Mouse (Mus musculus) limb, embryonic 15.5 days (tissue): Measurements from ENCODE around the gene Catsperd. TPM values are rescaled to one million over a fixed set of nuclear protein-coding genes. Genes with fewer than 3 reads are reported as not detected.

Experiments used
- ATAC-seq: fragments of 200-750 bp; cut with Nextera tagmentation; 2 replicates; pipeline ENCODE4 v1.8.0; 2017; ENCODE audit warnings: low read depth, moderate TSS enrichment; ENCODE audit not compliant: insufficient number of reproducible peaks, low FRiP score, low TSS enrichment
- H3K27ac ChIP-seq: fragments of 300-500 bp; sonication (generic); 2 replicates; pipeline ENCODE4 v1.5.1; 2015; ENCODE audit warnings: moderate library complexity, mild to moderate bottlenecking, inconsistent platforms
- H3K27me3 ChIP-seq: fragments of 300-500 bp; sonication (generic); 2 replicates; pipeline ENCODE4 v1.6.1; 2015; ENCODE audit warnings: inconsistent platforms
- H3K36me3 ChIP-seq: fragments of 300-500 bp; sonication (generic); 2 replicates; pipeline ENCODE4 v1.6.1; 2015; ENCODE audit warnings: inconsistent platforms
- H3K4me1 ChIP-seq: fragments of 300-500 bp; sonication (generic); 2 replicates; pipeline ENCODE4 v1.6.1; 2015; ENCODE audit warnings: inconsistent platforms
- H3K4me2 ChIP-seq: fragments of 300-500 bp; sonication (generic); 2 replicates; pipeline ENCODE4 v1.6.1; 2015; ENCODE audit warnings: mild to moderate bottlenecking, inconsistent platforms
- H3K4me3 ChIP-seq: fragments of 300-500 bp; sonication (generic); 2 replicates; pipeline ENCODE4 v1.5.1; 2015; ENCODE audit warnings: mild to moderate bottlenecking, inconsistent platforms
- H3K9ac ChIP-seq: fragments of 300-500 bp; sonication (generic); 2 replicates; pipeline ENCODE4 v1.6.1; 2015; ENCODE audit warnings: inconsistent platforms
- H3K9me3 ChIP-seq: fragments of 300-500 bp; sonication (generic); 2 replicates; pipeline ENCODE4 v1.6.1; 2016; ENCODE audit warnings: inconsistent platforms
- WGBS: fragments of 180-500 bp; shearing (Covaris S2); methylation state at CpG from one replicate; pipeline ENCODE4 v1.1.7; 2015; 5-methylcytosine and 5-hydroxymethylcytosine counted together
- polyA plus RNA-seq: library from polyadenylated mRNA; unstranded; fragments of >200 nt; fragmentation: Nextera tagmentation; extraction: Ambion mirVana; gene quantifications from 2 replicates; pipeline ENCODE4 v1.2.1, GENCODE M21; 2015

Catsperd gene
- polyA plus RNA-seq: 0.17 and 0.57 TPM in 2 replicates

DNA sequence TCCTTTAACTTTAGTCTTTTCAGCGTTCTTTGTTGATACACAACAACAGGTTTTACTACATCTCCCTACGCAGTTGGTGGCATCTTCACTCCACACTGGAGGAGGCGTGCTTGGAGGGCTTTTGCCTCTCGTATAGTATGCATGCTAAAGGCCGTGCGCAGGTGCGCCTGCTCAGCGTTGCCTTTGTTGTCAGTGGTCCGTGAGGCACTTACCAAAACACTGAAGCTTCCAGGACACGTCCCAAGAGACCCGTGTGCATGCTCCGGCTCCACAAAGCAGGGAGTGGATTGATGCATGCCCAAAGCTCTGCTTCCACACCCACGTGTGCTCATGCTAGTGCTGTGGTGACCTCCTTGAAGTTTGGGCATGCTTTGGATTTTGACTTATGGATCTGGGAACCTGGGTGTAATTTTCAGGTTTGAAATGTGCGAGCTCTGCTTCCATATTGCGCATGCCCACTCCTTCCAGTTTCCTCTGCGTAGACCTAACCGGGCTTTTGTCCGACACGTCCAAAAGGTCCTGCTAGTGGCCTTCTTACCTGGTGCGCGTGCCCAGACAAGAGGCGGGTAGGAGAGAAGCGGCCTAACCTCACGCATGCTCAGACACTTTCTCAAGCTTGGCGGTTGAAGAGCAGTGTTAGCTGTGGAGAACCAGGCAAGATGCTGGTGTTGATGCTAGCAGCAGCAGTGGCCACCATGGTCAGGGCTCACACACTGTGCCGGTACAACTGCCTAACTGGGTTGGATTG, at the start of gene Catsperd:
Catsperd (plus strand) TSS at position 614 of the 748 bp plus-strand sequence.
- H3K9ac ChIP-seq: peak within 1 kb of the TSS; percentile 33; the same call in 1 of the 2 replicates
- peak within 1 kb of the TSS; percentile 93 for H3K4me2 ChIP-seq
- peak within 1 kb of the TSS; percentile 85 for H3K27ac ChIP-seq
- H3K27me3 ChIP-seq: no peaks in the 10 kb centered on the region
- 7% methylated on average over 26 of the region's 26 CpGs for WGBS
- H3K4me3 ChIP-seq: peak within 1 kb of the TSS; percentile 95
- no peaks in the 10 kb centered on the region for H3K9me3 ChIP-seq
- peaks cover 30% of the 10 kb centered on the region for H3K4me1 ChIP-seq
- ATAC-seq: no peak
- H3K36me3 ChIP-seq: peaks cover 17% of the 10 kb centered on the region

DNA sequence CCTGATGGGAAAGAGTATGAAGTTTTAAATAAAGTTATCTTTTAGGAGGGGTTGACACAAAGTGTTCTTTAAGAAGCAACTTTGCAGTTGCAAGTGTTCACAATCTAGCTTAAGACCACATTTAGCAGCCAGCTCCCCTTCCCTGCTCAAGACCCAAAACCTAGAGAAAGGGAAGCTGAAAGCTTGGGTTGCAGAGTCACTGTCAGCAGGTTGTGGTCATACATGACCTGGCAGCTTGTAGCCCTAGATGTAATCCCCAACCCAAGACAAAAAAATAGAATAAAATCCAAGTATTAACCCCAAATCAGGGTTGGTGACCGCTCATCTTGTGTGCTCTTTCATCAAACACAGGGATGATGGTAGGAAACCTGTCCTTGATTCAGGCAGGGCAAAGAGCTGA, 44.9 kb upstream of the Catsperd start:
- Histone ChIP-seq H3K27me3 (no peaks in the 10 kb centered on the region), H3K4me1 (peaks cover 48% of the 10 kb centered on the region), H3K9ac (peak overlapping the region; percentile 88), H3K36me3 (peaks cover 57% of the 10 kb centered on the region), H3K27ac (no peak overlapping the region), H3K9me3 (no peaks in the 10 kb centered on the region), H3K4me3 (peak overlapping the region; percentile 95), H3K4me2 (peak overlapping the region; percentile 77)
- ATAC-seq: no peak
- whole genome bisulfite sequencing: 80% methylated on average over 1 of the region's 1 CpGs

DNA sequence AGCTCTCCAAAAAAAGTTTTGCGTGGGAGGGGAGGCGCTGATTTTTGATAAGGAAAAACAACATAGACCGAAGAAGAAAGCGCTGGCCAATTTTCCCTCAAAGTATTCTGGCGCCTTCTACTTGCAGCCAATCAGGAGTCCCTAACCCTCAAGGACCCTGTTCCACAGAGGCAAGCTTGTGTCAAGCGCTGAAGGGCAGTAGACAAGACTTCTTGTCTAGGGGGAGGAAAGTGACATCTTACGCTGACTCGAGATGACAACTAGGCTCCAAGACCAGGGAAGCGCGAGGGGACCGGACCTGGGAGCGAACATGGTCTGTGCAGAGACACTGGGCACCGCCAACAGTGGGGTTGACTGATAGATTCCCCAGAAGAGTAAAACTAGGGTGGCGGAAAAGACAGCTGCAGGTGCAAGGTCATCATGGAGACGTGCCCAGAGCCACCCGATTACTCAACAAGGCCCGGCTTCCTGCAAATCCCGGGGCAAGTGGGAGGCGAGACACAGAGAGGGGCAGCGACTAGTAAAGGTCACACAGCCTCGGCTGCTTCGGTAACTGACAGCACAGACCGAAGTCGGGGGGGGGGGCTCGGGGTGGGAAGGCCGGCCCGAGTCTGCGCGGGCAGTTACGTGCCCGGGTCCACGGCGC, 44.2 kb upstream of the Catsperd start:
- Histone ChIP-seq H3K27me3 (no peaks in the 10 kb centered on the region), H3K9me3 (no peaks in the 10 kb centered on the region), H3K4me1 (peaks cover 48% of the 10 kb centered on the region), H3K4me2 (peak overlapping the region; percentile 77), H3K4me3 (peak overlapping the region; percentile 95), H3K9ac (peak overlapping the region; percentile 88), H3K36me3 (peaks cover 57% of the 10 kb centered on the region), H3K27ac (peak overlapping the region; percentile 96)
- WGBS: 2% methylated on average over 33 of the region's 33 CpGs
- ATAC-seq: no peak

DNA sequence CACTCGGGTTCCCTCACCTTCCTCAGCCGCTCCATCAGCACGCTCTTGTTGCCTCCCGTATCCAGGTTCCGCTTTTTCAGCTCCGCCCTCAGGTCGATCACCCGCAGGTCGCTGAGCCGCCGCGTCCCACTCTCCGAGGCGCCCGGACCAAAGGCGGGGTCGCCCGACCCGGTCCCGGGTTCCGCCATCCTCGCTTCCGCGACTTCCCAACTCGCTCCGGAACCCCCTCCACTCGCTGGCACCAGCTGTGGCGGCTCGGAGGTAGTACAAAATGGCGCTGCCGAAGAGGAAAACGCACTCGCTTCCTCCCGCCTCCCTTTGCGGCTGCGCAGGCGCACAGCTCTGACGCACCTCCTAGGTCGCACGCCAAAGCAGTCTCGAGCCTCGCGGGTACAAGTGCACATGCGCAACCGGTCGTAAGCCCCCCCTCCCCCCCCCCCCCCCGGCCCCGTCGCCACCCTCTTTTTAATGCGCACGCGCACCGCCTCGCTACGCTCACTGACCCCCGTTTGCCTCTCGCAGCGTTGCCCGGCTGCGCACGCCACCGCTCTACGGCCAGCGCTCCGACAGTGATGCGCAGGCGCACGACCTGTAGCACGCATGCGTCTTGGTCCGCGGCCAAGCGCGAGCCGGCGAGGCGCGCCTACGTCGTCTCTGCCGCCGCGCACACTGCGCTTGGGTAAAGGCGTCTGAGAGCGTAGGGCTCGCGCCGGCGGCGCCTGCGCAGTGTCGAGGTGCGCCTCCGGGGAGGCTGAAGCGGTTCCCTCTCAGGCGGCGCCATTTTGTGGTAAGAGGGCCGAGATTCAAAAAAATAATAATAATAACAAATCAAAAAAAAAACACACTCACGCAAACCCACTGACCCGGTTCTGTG, 43.4 kb upstream of the Catsperd start, which contains the start of the genes Safb2 and Safb:
Safb2 (minus strand) TSS at position 329 of the 874 bp plus-strand sequence.
Safb (plus strand) TSS at position 569 of the 874 bp plus-strand sequence.
- no peaks in the 10 kb centered on the region for H3K27me3 ChIP-seq
- peak within 1 kb of the TSS; percentile 95 for H3K4me3 ChIP-seq
- peak within 1 kb of the TSS; percentile 77 for H3K4me2 ChIP-seq
- H3K9me3 ChIP-seq: no peaks in the 10 kb centered on the region
- peaks cover 48% of the 10 kb centered on the region for H3K4me1 ChIP-seq
- H3K36me3 ChIP-seq: peaks cover 61% of the 10 kb centered on the region
- ATAC-seq: peak; percentile 96
- WGBS: under 1% methylated on average over 86 of the region's 101 CpGs
- H3K27ac ChIP-seq: peak within 1 kb of the TSS; percentile 96
- peak within 1 kb of the TSS; percentile 88 for H3K9ac ChIP-seq

DNA sequence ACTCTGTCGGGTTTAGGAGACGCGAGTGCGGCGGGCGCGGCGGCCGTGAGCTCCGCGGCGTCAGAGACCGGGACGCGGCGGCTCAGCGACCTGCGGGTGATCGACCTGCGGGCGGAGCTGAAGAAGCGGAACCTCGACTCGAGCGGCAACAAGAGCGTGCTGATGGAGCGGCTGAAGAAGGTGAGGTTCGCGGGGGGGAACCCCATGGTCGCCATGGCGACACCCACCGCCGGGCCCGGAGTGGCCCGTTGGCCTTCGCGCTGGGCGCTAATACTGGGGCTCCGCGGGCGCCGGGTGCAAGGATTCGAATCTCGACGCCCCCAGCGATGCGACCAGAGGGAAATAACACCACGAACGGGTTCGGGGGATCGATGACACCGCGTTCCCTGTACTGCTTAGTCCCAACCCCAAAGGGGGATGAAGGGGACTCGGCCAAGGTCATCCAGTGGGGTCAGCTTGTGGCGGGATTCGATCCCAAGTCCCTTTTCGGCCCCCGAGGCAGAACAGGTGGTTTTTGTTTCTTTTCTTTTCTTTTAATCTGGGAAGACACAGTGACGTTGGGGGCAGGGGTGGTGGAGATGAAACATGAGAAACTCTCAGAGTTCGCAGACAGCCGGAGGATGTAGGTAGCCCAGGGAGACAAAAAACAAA, 42.6 kb upstream of the Catsperd start:
- H3K4me2 ChIP-seq: peak overlapping the region; percentile 63
- H3K4me3 ChIP-seq: peak overlapping the region; percentile 95
- peaks cover 66% of the 10 kb centered on the region for H3K36me3 ChIP-seq
- no peaks in the 10 kb centered on the region for H3K9me3 ChIP-seq
- 0 out of 2 replicates have a peak, but pooled peaks have one; percentile 11 for ATAC-seq
- H3K27ac ChIP-seq: peak overlapping the region; percentile 95
- H3K27me3 ChIP-seq: no peaks in the 10 kb centered on the region
- H3K4me1 ChIP-seq: peaks cover 48% of the 10 kb centered on the region
- H3K9ac ChIP-seq: peak overlapping the region; percentile 78
- under 1% methylated on average over 61 of the region's 61 CpGs for WGBS

DNA sequence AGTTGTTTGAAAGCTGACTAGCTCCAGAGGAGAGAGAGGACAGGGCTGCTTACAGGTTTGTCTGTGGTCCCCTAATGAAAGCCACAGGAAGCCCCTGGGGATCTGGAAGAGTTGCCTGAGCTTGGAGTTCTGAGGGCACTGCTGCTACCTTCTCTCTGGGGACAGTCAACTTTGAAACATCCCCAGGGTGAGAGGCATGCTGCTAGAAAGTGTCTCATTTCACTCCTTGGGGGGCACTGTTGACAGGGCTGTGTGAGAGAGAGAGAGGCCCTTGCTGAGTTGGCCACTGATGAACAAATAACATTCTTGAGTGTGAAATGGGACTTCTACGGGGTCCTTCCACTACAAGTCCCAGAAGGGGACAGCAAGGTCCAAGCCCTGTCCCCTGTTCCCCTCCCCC, 40.2 kb upstream of the Catsperd start:
- Histone ChIP-seq H3K4me3 (no peak overlapping the region), H3K4me2 (0 out of 2 replicates have a peak overlapping the region, but pooled peaks have one; percentile 5), H3K9ac (no peak overlapping the region), H3K36me3 (peaks cover 62% of the 10 kb centered on the region), H3K27ac (no peak overlapping the region), H3K27me3 (no peaks in the 10 kb centered on the region), H3K4me1 (peaks cover 38% of the 10 kb centered on the region), H3K9me3 (no peaks in the 10 kb centered on the region)
- ATAC-seq: no peak
- 78% methylated on average over 1 of the region's 1 CpGs for WGBS

DNA sequence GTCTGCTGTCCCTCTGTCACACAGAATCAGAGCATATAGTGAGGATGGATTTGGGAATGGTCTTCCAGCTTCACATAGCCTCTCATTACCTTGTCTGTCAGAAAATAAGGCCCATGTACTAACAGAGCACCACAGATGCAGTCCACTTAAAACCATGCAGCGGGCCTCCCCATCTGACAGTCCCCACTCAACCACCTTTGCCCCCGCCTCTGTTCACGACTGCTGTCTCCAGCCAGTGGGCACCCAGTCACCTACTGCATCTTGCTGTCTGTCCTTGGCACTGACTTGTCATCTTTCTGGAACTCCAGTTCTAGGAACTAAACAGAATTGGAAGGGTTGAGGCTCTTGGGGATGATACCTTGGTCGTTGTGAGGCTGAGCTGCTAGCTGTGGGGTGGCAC, 39.0 kb upstream of the Catsperd start:
- no peak overlapping the region for H3K4me3 ChIP-seq
- no peak overlapping the region for H3K9ac ChIP-seq
- no peak overlapping the region for H3K4me2 ChIP-seq
- no peak overlapping the region for H3K27ac ChIP-seq
- ATAC-seq: no peak
- 94% methylated on average over 4 of the region's 4 CpGs for WGBS
- H3K9me3 ChIP-seq: no peaks in the 10 kb centered on the region
- H3K4me1 ChIP-seq: peaks cover 32% of the 10 kb centered on the region
- peaks cover 73% of the 10 kb centered on the region for H3K36me3 ChIP-seq
- no peaks in the 10 kb centered on the region for H3K27me3 ChIP-seq

DNA sequence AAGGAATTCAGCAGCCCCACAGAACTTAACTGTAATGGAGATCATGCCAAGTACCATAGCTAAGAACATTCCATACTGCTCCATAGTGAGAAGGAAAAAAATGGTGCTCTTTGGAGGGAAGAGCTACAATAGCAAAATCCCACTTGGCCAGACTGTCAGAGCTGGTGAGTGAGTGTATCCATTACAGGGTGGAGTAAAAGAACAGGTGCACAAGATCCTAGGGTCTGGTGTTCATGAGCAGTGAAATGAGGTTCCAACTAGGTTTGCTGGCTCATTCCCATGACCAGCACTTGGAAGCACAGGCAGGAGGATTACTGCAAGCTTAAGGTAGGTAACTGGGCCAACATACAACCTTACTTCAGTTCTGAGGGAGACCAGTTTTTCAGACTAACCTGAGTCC, 35.4 kb upstream of the Catsperd start:
- ATAC-seq: peak; percentile 35; the same call in 1 of the 2 replicates
- no peak overlapping the region for H3K4me2 ChIP-seq
- H3K9ac ChIP-seq: no peak overlapping the region
- H3K27ac ChIP-seq: 0 out of 2 replicates have a peak overlapping the region, but pooled peaks have one; percentile 5
- no peaks in the 10 kb centered on the region for H3K9me3 ChIP-seq
- no peak overlapping the region for H3K4me3 ChIP-seq
- H3K4me1 ChIP-seq: peaks cover 14% of the 10 kb centered on the region
- H3K36me3 ChIP-seq: peaks cover 96% of the 10 kb centered on the region
- H3K27me3 ChIP-seq: no peaks in the 10 kb centered on the region

DNA sequence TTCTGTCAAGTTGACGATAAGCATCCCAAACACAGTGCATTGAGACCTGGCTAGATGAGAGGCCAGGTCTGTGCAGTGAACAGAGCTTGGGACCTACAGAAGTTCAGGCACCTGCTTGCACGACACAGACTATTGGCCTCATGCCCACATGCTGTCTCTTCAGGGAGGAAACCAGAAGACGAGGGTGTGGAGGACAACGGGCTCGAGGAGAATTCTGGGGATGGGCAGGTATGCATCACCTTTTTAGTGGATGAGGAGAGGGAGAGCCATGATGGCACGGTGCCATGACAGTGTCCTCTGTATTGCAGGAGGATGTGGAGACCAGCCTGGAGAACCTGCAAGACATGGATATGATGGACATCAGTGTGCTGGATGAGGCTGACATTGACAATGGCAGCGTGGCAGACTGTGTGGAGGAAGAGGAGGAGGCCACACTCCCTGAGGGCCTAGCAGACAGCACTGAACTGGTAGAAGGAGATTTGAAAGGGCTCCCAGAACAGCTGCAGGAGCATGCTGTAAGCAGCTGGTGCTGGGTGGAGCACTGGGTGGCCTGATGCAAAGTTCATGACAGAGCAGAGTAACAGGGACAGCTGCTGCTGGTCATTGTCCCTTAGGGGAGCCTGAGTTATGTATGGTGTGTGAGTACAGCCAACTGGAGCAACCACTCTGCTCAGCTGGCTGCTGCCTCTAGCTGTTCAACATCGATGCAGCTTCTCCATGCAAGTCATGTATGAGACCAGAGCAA, 34.2 kb upstream of the Catsperd start:
- WGBS: 85% methylated on average over 8 of the region's 8 CpGs

DNA sequence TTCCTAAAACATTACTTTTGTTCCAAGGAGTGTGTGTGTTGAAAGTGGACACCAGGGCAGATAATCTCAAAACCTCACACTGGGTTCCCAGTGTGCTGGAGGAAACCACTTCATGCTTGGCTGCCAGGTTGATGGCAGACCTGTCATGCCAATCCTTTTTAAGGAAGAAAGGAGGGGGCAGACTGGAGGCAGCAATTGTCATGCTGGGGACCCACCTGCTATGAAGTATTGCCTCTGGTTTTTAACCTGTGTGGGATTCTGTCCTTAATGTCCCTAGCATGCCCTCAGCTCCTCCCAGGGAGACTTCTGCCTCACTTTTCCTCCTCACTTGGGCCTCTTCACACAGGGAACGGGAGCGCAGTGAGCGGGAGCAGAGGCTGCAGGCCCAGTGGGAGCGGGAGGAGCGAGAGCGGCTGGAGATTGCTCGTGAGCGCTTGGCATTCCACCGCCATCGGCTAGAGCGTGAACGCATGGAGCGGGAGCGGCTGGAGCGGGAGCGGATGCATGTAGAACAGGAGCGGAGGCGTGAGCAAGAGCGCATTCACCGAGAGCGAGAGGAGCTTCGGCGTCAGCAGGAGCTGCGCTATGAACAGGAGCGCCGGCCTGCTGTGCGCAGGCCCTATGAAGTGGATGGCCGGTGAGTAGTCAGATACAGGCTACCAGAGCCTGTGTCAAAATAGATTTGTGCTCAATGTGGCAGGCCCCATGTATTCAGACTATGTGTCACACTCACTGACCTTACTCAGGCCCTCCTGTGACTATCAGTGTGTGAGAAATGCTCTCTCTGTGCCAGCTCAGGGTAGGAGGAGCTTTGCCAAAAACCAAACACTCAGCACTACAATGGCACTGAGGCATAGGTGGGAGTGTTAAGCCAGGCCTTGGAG, 24.5 kb upstream of the Catsperd start:
- WGBS: 93% methylated on average over 28 of the region's 28 CpGs
- H3K27ac ChIP-seq: no peak overlapping the region
- no peaks in the 10 kb centered on the region for H3K9me3 ChIP-seq
- ATAC-seq: no peak
- H3K36me3 ChIP-seq: peaks cover 88% of the 10 kb centered on the region
- H3K4me3 ChIP-seq: no peak overlapping the region
- H3K9ac ChIP-seq: no peak overlapping the region
- no peak overlapping the region for H3K4me2 ChIP-seq
- no peaks in the 10 kb centered on the region for H3K27me3 ChIP-seq
- peaks cover 10% of the 10 kb centered on the region for H3K4me1 ChIP-seq

More for the DNA sequence above, 34.2 kb upstream of the Catsperd start:
- Histone ChIP-seq H3K36me3 (peaks cover 92% of the 10 kb centered on the region), H3K27me3 (no peaks in the 10 kb centered on the region), H3K4me3 (no peak overlapping the region), H3K9ac (no peak overlapping the region), H3K4me2 (no peak overlapping the region), H3K4me1 (0 out of 2 replicates have a peak, but pooled peaks cover 11% of the 10 kb centered on the region), H3K9me3 (no peaks in the 10 kb centered on the region), H3K27ac (no peak overlapping the region)
- peak; percentile 50; the same call in 1 of the 2 replicates for ATAC-seq
